Mouse (Mus musculus) thymus, adult 18-20 months (tissue): ENCODE data around the gene RPS10-NUDT3.
"Not testable (repeated sequence)": the region's sequence is repeated elsewhere in the genome, so short reads cannot be mapped to it uniquely, and the experiment has no call there.

Experiments
- DNase-seq, 2 experiments: peaks; one replicate each; pipeline ENCODE4 v3.0.0; 2022; ENCODE audit warnings: mixed read lengths in 2 of 2

Gene RPS10-NUDT3

DNA sequence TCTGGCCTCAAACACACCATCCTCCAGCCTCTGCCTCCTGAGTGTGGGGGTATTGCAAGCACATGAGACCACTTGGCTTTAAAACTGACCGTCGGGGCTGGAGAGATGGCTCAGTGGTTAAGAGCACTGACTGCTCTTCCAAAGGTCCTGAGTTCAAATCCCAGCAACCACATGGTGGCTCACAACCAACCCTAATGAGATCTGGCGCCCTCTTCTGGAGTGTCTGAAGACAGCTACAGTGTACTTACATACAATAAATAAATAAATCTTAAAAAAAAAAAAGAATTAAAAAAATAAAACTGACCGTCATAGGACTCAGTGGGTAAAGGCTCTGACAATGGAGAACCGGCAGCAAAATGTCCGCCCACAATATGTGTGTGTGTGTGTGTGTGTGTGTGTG, 4.8 kb upstream of the RPS10-NUDT3 start:
- DNase-seq: not testable (repeated sequence)

- no peak for DNase-seq
Measured at GRCm38 (mm10) chr17:27638921-27639332, 3.9 kb upstream of the RPS10-NUDT3 start.

DNA sequence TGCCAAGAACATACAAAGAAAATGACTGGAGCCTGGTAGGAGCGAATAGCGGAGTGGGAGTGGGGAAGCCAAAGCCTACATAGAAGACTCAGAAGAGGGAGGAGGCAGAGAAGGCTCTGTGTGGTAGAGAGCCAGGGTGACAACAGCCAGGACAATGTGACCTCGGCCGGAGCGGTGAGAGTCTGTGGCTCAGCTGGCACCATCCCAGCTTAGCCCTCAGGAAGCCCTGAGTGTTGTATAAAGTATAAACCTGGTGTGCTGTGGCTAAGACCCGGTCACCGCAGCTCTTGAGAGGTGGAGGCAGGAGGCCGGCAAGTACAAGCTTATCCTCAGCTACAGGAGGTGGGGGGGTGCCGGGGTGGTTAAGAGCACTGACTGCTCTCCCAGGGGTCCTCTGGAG, 2.3 kb upstream of the RPS10-NUDT3 start:
- DNase-seq: no peak

- no peak for DNase-seq
Measured at GRCm38 (mm10) chr17:27636132-27637020, 1.4 kb upstream of the RPS10-NUDT3 start, which contains the start of gene Rps10. Rps10 (minus strand) TSS chr17:27636669.

DNA sequence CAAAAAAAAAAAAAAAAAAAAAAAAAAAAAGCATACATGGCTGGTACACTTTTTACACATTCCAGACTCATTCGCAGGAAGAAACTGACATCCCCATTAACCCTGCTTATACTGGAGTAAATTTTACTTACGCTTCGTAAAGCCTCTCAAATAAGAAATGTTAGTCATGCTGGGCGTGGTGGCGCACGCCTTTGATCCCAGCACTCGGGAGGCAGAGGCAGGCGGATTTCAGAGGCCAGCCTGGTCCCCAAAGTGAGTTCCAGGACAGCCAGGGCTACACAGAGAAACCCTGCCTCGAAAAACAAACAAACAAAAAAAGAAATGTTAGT, 517 bp upstream of the RPS10-NUDT3 start:
- not testable (repeated sequence) for DNase-seq

GRCm38 (mm10) chr17:27629249-27630020, 5.6 kb downstream of the RPS10-NUDT3 start:
- DNase-seq: peak; percentile 46 to 53

DNA sequence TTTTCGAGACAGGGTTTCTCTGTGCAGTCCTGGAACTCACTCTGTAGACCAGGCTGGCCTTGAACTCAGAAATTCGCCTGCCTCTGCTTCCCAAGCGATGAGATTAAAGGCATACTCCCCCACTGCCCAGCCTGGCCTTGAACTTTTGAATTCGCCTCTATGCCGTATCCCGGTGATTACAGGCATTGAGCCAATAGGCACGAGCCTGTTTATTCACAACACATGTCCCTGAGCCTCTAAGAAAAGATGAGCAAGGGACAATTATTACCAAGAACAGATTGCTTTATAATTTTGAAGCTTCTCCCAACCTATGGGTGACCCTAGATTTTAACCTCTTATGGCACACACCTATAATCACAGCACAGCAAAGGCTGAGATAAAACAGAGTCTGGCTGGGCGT, 6.6 kb downstream of the RPS10-NUDT3 start:
- DNase-seq: no peak

DNA sequence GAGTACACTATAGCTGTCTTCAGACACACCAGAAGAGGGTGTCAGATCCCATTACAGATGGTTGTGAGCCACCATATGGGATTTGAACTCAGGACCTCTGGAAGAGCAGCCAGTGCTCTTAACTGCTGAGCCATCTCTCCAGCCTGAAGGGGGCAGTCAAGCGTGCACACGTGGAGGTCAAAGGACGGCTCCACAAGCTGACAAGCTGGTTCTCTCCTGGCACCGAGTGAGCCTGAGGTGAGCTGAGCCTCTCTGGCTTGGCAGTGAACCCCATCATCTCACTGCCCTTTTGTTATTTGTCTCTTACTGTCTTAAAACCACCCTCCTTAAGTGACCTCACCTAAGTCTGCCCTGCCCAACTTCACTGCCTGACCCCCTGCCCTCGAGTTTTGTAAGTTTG, 7.6 kb downstream of the RPS10-NUDT3 start:
- no peak for DNase-seq

GRCm38 (mm10) chr17:27626681-27627080, 8.3 kb downstream of the RPS10-NUDT3 start:
- DNase-seq: no peak

- DNase-seq: no peak
Measured at GRCm38 (mm10) chr17:27625455-27626251, 9.4 kb downstream of the RPS10-NUDT3 start.

GRCm38 (mm10) chr17:27623360-27624326, 11.4 kb downstream of the RPS10-NUDT3 start, which contains the start of gene Nudt3:
Nudt3 (minus strand) TSS chr17:27623495.
- DNase-seq: peak; percentile 79 to 81

DNA sequence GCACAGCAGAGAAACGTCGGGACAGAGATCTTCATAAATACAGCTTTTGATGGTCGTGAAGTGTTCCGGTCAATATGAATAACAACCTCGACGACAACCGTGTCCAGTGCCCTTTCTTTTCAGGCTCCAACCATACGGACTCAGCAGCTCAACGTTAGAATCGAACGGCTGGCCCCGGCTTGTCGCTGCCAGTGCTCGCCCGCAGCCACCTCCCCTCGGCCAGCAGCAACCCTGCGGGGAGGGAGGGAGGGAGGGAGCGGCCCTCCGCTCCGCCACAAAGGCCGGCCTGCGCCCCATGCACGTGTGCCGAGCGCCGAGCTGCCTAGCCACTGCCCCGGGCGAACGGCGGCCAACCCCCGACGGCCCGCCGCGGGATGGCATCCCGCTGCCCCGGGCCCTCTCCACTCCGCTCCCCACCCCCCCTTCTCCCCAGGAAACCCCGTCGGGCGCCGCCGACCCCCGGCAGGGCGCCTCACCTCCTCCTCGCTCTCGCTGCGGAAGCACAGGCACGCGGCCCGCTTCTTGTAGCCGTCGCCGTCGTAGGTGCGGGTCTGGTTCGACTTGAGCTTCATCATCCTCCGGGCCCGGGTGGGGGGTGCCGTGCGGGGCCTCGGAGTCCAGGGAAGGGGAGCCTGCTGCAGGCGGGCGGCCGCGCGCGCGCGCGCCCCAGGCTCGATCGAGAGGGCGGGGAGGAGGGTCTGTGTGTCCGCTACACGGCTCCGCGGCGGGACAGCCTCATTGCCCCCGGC, 12.2 kb downstream of the RPS10-NUDT3 start:
- DNase-seq: peak; percentile 53 to 61

DNA sequence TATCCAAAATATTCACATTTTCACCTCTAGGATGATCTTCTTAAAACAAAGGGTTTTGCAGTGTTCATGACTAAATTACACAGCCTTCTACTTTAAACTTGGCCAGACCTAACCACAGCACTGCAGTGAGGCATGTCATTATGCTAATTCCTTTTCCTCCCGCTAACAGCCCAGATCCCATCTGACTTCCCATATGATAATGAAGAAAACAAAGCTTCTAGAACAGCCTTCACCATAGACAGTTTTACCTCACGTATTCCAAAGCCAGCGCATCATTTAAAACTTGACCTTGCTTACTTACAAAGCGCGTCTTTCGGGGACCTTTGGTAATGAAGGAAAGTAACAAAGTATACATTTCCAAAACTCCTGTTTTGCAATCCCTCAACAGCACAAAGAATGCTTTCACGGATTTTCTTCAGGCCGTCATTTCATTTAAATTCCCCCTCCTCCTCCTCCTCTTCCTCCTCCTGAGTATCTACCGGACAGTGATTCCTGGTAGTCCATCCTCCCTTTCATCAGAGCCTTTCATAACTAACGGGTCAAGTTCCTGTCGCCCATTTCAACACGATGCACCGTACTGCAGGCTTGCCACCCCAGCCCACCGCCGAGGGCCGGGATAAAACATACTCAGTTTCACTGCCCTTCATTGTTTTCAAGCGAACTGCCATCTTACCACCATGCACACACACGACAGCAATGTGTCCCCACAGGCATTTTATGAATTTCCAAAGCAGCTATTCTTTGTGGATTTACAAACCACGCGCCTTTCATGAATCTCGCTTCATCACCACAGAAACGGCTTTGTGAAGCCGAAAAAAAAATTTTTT, 13.1 kb downstream of the RPS10-NUDT3 start:
- DNase-seq: no peak

DNA sequence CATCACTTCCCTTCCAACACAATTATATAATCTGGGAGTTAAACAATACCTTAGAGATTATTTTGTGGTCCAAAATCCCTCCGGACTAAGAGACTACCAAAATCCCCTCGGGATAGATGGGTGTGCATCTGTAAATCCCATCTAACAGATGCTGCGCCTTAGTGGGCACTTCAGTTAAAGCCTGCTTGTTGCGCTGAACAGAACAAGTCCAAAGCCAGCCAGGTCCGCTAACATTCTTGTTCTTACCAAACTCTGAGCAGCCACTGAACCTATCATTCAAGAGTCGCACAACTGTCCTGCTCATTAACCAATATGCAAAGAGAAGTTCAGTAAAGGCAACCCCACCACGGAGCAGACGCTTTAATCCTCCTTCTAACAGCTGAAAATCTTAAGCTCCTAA, 13.9 kb downstream of the RPS10-NUDT3 start:
- no peak for DNase-seq

DNA sequence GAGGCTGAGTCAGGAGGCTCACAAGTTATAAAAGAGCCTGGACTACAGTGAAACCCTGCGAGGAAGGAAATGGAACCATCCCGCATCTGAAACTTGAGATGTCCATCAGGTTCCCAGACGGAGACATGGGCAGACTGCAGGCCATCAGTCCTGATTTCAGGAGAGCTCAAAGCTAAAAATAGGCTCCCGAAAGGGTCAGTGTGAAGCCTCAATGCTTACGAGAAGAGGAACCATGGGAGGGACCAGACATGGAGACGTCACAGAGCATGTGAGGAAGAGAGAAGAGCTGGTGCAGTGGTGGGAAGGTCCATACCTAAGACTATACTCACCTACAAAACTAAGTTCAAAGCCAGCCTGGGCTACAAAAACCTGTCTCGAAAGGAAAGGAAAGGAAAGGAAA, 19.6 kb downstream of the RPS10-NUDT3 start:
- no peak for DNase-seq

- no peak for DNase-seq
Measured at GRCm38 (mm10) chr17:27613016-27613415, 22.0 kb downstream of the RPS10-NUDT3 start.

DNA sequence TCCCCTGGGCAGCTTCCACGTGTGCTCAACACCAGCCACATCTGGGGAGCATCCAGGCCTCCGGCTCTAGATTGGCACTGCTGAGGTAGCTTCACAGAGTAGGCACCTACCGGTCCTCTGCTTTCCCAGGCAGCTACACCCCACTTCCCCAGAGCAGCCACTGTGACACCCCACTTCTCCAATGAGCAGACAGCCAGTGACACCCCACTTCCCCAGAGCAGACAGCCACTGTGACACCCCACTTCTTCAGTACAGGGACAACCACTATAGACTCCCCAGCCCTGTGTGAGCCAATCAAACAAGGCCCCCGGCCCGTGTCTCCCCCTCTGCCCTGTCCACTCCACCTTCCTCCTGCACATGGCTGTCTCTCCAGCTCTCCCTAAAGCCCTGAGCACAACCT, 23.0 kb downstream of the RPS10-NUDT3 start:
- DNase-seq: no peak

GRCm38 (mm10) chr17:27611519-27611884, 23.5 kb downstream of the RPS10-NUDT3 start:
- DNase-seq: no peak

- no peak for DNase-seq
Measured at GRCm38 (mm10) chr17:27610679-27611518, 24.1 kb downstream of the RPS10-NUDT3 start.
